In the genomic region with DNA sequence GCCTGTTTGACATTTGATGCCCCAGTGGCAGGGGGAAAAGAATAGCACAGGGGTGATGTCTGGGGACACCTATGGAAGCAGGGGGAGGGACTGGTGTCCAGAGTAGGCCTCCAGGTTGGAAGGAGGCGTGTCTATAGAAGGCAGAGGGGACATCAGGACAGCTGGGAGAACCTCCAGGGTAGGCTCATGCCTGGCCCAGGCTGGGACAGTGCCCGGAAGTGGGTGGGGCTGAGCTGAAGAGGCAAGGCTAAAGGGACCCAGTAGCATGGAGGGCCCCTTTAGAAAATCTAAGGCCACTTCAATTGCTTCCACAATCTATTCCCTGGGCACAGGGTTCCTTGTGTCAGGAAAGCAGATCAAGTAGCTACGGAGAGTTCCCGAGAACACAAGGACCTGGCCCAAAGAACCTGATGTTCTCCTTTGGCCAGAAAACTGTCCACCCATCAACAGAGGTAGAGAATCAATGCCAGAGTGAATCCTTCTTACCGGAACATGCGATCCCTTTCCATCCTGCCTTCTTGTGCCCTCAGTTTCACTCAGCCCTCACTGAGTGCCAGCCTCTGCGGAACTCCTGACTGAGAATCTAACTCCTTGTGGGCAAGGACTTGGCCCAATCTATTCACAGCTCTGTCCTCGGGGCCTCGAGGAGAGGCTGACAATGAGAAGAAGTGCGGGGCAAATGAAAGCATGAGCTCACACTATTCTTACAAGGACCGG, we compare ENCODE assay signal across 17 mouse cellular contexts. TPM values are rescaled to one million over a fixed set of nuclear protein-coding genes. Genes with fewer than 3 reads are reported as not detected.
DNase-seq lines count a peak whose midpoint lies in the region; ATAC-seq and TF ChIP-seq lines count a peak whose summit lies in the region.
"Had no signal": no experiment of that assay in that cellular context is flagged by ENCODE, and none has a peak within 500 bp of the region (broad histone marks: within the 10 kb centered on the region; RNA-seq: fewer than 3 reads in every experiment).

No protein-coding gene starts in this region.

- peak; percentile 26 for DNase-seq in lung, postnatal 0 days (ENCODE audit: low spot score)
- no peak for DNase-seq in lung, adult 2 months
- DNase-seq in gastrocnemius, adult 8-10 months (ENCODE audit: low spot score in 2 of 2) = peak; percentile 75 to 89
- peak; percentile 75 to 86 for DNase-seq in heart, adult 9 months (ENCODE audit: low spot score in 2 of 2)
- no peak for DNase-seq in embryonic facial prominence, embryonic 10.5 days (ENCODE audit: low spot score)
- no peak for DNase-seq in frontal cortex, postnatal 25 days (ENCODE audit: low spot score in 2 of 2)
- DNase-seq: cerebellum, adult 11-12 months; embryo, embryonic 11 days; kidney, adult 8-10 months; thymus, postnatal 36 days had no signal

- no peaks in the 10 kb centered on the region for H3K36me3 ChIP-seq in lung, postnatal 0 days (ENCODE audit: insufficient read depth, low read length)
- no peaks in the 10 kb centered on the region for H3K36me3 ChIP-seq in myocyte (ENCODE audit: control insufficient read depth, insufficient read depth)
- no peaks in the 10 kb centered on the region for H3K36me3 ChIP-seq in embryonic facial prominence, embryonic 10.5 days (replicated peaks)
- H3K36me3 ChIP-seq: hindbrain, embryonic 13.5 days had no signal

- H3K79me2 ChIP-seq in myocyte (ENCODE audit: control insufficient read depth, insufficient read depth) = no peaks in the 10 kb centered on the region

- H3K4me2 ChIP-seq in lung, postnatal 0 days (replicated peaks; ENCODE audit: low read depth, low read length) = no peak overlapping the region
- peak overlapping the region; percentile 28 for H3K4me2 ChIP-seq in myocyte (ENCODE audit: low read depth)
- H3K4me2 ChIP-seq: hindbrain, embryonic 13.5 days; liver, embryonic 11.5 days had no signal

- no peaks in the 10 kb centered on the region for H3K9me3 ChIP-seq in lung, postnatal 0 days (ENCODE audit: low read length)
- H3K9me3 ChIP-seq in embryonic facial prominence, embryonic 10.5 days = no peaks in the 10 kb centered on the region
- H3K9me3 ChIP-seq: hindbrain, embryonic 13.5 days had no signal

- no peak overlapping the region for H3K27ac ChIP-seq in lung, postnatal 0 days (ENCODE audit: low read length)
- no peak overlapping the region for H3K27ac ChIP-seq in embryonic facial prominence, embryonic 10.5 days (replicated peaks)
- H3K27ac ChIP-seq: hindbrain, embryonic 13.5 days; layer of hippocampus, adult 2 months had no signal

- TF ChIP-seq POLR2A in lung, adult 2 months (IDR thresholded peaks at IDR 0.05; ENCODE audit: borderline replicate concordance, extremely low read depth, low read depth, low read length) = no peak
- TF ChIP-seq POLR2A in myocyte (IDR thresholded peaks at IDR 0.05; ENCODE audit: insufficient read length, low read depth) = no peak

- H3K4me3 ChIP-seq in lung, postnatal 0 days (ENCODE audit: low read depth, low read length) = no peak overlapping the region
- H3K4me3 ChIP-seq in lung, adult 2 months (replicated peaks; ENCODE audit: extremely low read depth, low read depth, low read length) = no peak overlapping the region
- no peak overlapping the region for H3K4me3 ChIP-seq in myocyte
- H3K4me3 ChIP-seq in embryonic facial prominence, embryonic 10.5 days = no peak overlapping the region
- H3K4me3 ChIP-seq: erythroblast, embryonic 14.5 days; hindbrain, embryonic 13.5 days; layer of hippocampus, adult 2 months had no signal

- H3K9ac ChIP-seq in lung, postnatal 0 days (replicated peaks; ENCODE audit: low read depth) = no peak overlapping the region
- H3K9ac ChIP-seq: hindbrain, embryonic 13.5 days had no signal

- WGBS in lung, postnatal 0 days = 59% methylated on average over 11 of the region's 11 CpGs
- WGBS in lung, adult 2 months = 63% methylated on average over 11 of the region's 11 CpGs
- WGBS in embryonic facial prominence, embryonic 10.5 days = 81% methylated on average over 11 of the region's 11 CpGs

- TF ChIP-seq CTCF in lung, postnatal 0 days (IDR thresholded peaks at IDR 0.05) = no peak
- TF ChIP-seq CTCF in lung, adult 2 months (IDR thresholded peaks at IDR 0.05; ENCODE audit: insufficient read depth, low read length) = no peak

- TF ChIP-seq EP300 in lung, postnatal 0 days (IDR thresholded peaks at IDR 0.05) = no peak

- H3K4me1 ChIP-seq in lung, postnatal 0 days (ENCODE audit: insufficient read depth, low read depth, low read length) = peaks cover 8% of the 10 kb centered on the region; the same call in 1 of the 2 replicates
- H3K4me1 ChIP-seq in lung, adult 2 months (ENCODE audit: control insufficient read depth, insufficient read depth, low read length) = peaks cover 4% of the 10 kb centered on the region; the same call in 1 of the 2 replicates
- peaks cover 43% of the 10 kb centered on the region for H3K4me1 ChIP-seq in embryonic facial prominence, embryonic 10.5 days

- no peak for ATAC-seq in lung, postnatal 0 days
- ATAC-seq: Patski had no signal

- H3K27me3 ChIP-seq in lung, postnatal 0 days (replicated peaks; ENCODE audit: insufficient read depth, low read length) = peaks cover 4% of the 10 kb centered on the region; the same call in 1 of the 2 replicates
- peaks cover 5% of the 10 kb centered on the region for H3K27me3 ChIP-seq in myocyte (ENCODE audit: control insufficient read depth, insufficient read depth, insufficient read length)
- H3K27me3 ChIP-seq in embryonic facial prominence, embryonic 10.5 days (replicated peaks; ENCODE audit: low read depth, poor library complexity, severe bottlenecking) = peaks cover 45% of the 10 kb centered on the region
- H3K27me3 ChIP-seq: Patski had no signal

- no peak overlapping the region for H3ac ChIP-seq in myocyte (ENCODE audit: control insufficient read depth, insufficient read length)

TF ChIP-seq in myocyte, 11 proteins besides CTCF, POLR2A, EP300 and RAD21:
- TF ChIP-seq TCF3 (IDR thresholded peaks at IDR 0.05; ENCODE audit: insufficient read length, low read depth) (no peak), REST (IDR thresholded peaks at IDR 0.05; ENCODE audit: insufficient read depth, insufficient read length) (no peak), MYOG (IDR thresholded peaks at IDR 0.05; ENCODE audit: control insufficient read depth in 1 of 3, insufficient read depth in 1 of 3, insufficient read length in 2 of 3, low read depth in 2 of 3) (peak in 1 of 3 experiments; percentile 25), MYOD1 (IDR thresholded peaks at IDR 0.05; ENCODE audit: control insufficient read depth in 1 of 3, insufficient read length in 2 of 3, low read depth in 2 of 3) (peak in 1 of 3 experiments; percentile 8), POLR2AphosphoS2 (IDR thresholded peaks at IDR 0.05; ENCODE audit: insufficient read length, low read depth) (no peak), CEBPB (IDR thresholded peaks at IDR 0.05; ENCODE audit: insufficient read depth, poor library complexity, severe bottlenecking) (no peak)

RNA-seq across cellular contexts. Expression of a gene that starts 4.1 kb away (rescaled TPM):
- polyA plus RNA-seq in lung, postnatal 0 days (2015; fragmentation: Nextera tagmentation; extraction: Ambion mirVana) = 0.13 and 0.26 TPM in 2 replicates
- polyA plus RNA-seq in lung, adult 2 months (2012; rRNA removed) = 3.1 and 4.1 TPM in 2 replicates
- 1 to 10 TPM; 2.8 to 4.6 (median 3.9) TPM for total RNA-seq in gastrocnemius, adult 8-10 months (2022)
- 24.9 TPM for polyA plus RNA-seq in myocyte (2012; fragmentation: generic; extraction: Trizol)
- 0.05 and 0.21 TPM in 2 replicates for polyA plus RNA-seq in embryonic facial prominence, embryonic 10.5 days (2016; fragmentation: Nextera tagmentation; extraction: Ambion mirVana)
- total RNA-seq: monocyte, adult 5-6 weeks had no signal
- polyA plus RNA-seq: erythroblast, embryonic 14.5 days had no signal

Comparison
In these comparisons a context has a peak if more than half of its experiments do, and no peak if none do; other contexts are left out.
1. DNase-seq: peak in lung, postnatal 0 days (single experiment), gastrocnemius, adult 8-10 months (2 of 2) and heart, adult 9 months (2 of 2); none in lung, adult 2 months (single experiment), embryonic facial prominence, embryonic 10.5 days (single experiment) and frontal cortex, postnatal 25 days (0 of 2).